Mouse (Mus musculus) retina, postnatal 7 days (tissue): ENCODE results near the gene Gm14393.
"Not testable (repeated sequence)": the region's sequence is repeated elsewhere in the genome, so short reads cannot be mapped to it uniquely, and the experiment has no call there.

Source experiments
- DNase-seq: peaks from one replicate; pipeline ENCODE4 v3.0.0-alpha.2; 2012; ENCODE audit warnings: low read depth, low spot score

Gm14393 gene

DNA sequence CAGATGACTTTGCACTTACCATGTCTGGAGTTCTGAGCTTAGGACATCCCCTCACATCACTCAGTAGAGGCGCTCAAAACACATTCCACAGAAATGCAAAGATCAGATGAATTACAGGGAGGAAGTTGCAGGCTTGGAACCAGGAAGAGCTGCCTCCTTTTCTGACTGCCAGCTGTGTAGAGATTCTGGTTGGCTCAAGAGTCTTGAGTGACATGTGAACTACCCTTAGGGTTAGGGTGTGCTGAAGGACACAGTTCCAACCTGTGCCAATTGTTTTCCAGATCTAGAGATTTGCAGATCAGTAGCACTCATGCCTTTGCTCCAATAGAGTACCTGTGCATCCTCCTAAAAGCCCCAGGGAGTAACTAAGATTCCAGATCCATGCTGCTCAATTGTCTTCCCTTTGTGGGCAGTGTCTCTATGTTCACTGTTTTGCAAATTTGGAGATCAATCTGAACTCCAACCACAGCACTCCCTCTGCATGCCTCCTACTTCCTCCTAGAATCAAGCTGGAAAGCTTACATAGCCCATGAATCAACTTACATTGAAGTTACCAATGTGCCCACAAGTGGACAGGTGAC, at the start of gene Gm14393:
Gm14393 (minus strand) TSS at position 101 of the 581 bp plus-strand sequence.
- not testable (repeated sequence) for DNase-seq

- DNase-seq = not testable (repeated sequence)
Measured at GRCm38 (mm10) chr2:175044268-175044667, 23.3 kb downstream of the Gm14393 start.
